Mouse (Mus musculus): ENCODE measurements around the gene Spata2l. TPM values are rescaled to one million over a fixed set of nuclear protein-coding genes. Genes with fewer than 3 reads are reported as not detected.

Gene Spata2l
- polyA plus RNA-seq, 1 experiment from 2014 or later: 2.3 TPM

DNA sequence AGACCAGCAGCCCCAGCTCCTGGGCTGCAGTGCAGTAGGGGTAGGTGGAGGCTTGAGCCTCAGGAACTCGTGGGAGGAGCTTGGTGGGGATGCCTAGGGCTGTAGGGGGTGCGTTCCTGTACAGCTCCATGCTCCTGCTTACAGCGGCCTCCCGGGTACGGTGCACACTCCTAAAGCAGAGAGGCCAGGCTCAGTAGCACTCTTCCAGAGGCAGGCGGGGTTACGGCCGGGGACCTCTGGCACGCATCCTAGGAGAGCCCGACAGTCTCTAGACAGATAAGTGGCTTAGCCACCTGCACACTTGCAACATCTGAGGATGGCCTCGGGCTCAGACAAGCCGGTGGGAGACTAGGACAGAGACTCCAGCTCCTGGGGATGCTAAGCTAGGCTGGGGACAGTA lies 9.5 kb upstream of the Spata2l start:
- no peak overlapping the region for H3K27ac ChIP-seq (ENCODE audit: low read depth)
- TF ChIP-seq CTCF (IDR thresholded peaks at IDR 0.05; ENCODE audit: low read depth): no peak
- H3K9ac ChIP-seq: no peak overlapping the region
- no peaks in the 10 kb centered on the region for H3K9me3 ChIP-seq (ENCODE audit: low read depth, low read length)
- H3K4me1 ChIP-seq (ENCODE audit: insufficient read depth): no peaks in the 10 kb centered on the region
- WGBS: 88% methylated on average over 12 of the region's 12 CpGs
- no peak overlapping the region for H3K4me2 ChIP-seq
- DNase-seq (no peak), ATAC-seq (ENCODE audit: insufficient read depth) (no peak)
- H3K4me3 ChIP-seq (ENCODE audit: low read depth, low read length): no peak overlapping the region
- peaks cover 82% of the 10 kb centered on the region for H3K36me3 ChIP-seq (ENCODE audit: insufficient read depth)
- no peaks in the 10 kb centered on the region for H3K27me3 ChIP-seq (ENCODE audit: insufficient read depth, low read length)

DNA sequence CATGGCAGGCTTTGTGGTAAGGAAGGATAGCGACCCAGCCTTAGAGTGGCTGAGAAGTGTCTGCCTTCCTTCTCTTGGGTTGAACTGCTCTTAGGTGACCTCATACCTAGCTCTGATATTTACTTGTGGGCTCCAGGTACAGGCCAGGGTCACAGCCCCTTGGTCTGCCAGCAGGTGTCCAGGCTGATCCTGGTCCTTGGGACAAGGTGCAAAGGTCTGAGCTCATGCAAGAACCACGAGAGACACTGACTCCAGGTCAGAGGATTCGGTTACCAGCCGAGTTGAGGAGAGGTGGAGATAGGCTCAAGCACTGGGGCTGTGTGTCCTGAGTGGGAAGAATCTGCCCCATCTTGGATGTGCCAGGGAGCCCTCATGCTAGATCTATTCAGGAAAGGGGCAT lies 8.3 kb upstream of the Spata2l start:
- Histone ChIP-seq H3K4me2 (no peak overlapping the region), H3K9me3 (ENCODE audit: low read depth, low read length) (no peaks in the 10 kb centered on the region), H3K27ac (ENCODE audit: low read depth) (no peak overlapping the region), H3K36me3 (ENCODE audit: insufficient read depth) (peaks cover 72% of the 10 kb centered on the region), H3K4me1 (ENCODE audit: insufficient read depth) (no peaks in the 10 kb centered on the region), H3K4me3 (ENCODE audit: low read depth, low read length) (no peak overlapping the region), H3K9ac (no peak overlapping the region), H3K27me3 (ENCODE audit: insufficient read depth, low read length) (no peaks in the 10 kb centered on the region)
- TF ChIP-seq CTCF (IDR thresholded peaks at IDR 0.05; ENCODE audit: low read depth): no peak
- 90% methylated on average over 4 of the region's 4 CpGs for WGBS
- ATAC-seq (ENCODE audit: insufficient read depth): no peak
- no peak for DNase-seq

DNA sequence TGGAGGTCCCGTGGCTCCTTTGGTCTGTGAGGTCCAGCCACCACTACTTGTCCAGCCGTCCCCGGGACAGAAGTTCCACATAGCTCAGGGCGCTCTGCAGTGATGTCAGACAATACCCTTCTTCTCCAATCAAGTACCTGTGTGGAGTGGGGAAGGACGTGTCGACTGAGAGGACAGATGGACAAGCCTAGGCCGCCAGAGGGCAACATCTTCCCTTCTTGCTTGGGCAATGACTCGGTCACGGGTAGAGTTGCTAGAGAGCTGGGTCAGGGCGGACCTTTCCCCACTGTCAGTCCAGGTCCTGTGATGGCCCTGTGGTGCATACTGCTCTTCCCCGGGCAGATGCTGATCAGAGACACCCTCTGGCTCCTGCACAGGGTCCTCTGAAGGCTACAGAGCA lies 7.0 kb upstream of the Spata2l start:
- Histone ChIP-seq H3K36me3 (ENCODE audit: insufficient read depth) (peaks cover 59% of the 10 kb centered on the region), H3K4me3 (ENCODE audit: low read depth, low read length) (no peak overlapping the region), H3K27ac (ENCODE audit: low read depth) (no peak overlapping the region), H3K4me2 (no peak overlapping the region), H3K27me3 (ENCODE audit: insufficient read depth, low read length) (no peaks in the 10 kb centered on the region), H3K4me1 (ENCODE audit: insufficient read depth) (no peaks in the 10 kb centered on the region), H3K9ac (no peak overlapping the region), H3K9me3 (ENCODE audit: low read depth, low read length) (no peaks in the 10 kb centered on the region)
- peak; percentile 38; the same call in 1 of the 2 replicates for TF ChIP-seq CTCF (IDR thresholded peaks at IDR 0.05; ENCODE audit: low read depth)
- no peak for ATAC-seq (ENCODE audit: insufficient read depth)
- 67% methylated on average over 11 of the region's 11 CpGs for WGBS
- DNase-seq: no peak

DNA sequence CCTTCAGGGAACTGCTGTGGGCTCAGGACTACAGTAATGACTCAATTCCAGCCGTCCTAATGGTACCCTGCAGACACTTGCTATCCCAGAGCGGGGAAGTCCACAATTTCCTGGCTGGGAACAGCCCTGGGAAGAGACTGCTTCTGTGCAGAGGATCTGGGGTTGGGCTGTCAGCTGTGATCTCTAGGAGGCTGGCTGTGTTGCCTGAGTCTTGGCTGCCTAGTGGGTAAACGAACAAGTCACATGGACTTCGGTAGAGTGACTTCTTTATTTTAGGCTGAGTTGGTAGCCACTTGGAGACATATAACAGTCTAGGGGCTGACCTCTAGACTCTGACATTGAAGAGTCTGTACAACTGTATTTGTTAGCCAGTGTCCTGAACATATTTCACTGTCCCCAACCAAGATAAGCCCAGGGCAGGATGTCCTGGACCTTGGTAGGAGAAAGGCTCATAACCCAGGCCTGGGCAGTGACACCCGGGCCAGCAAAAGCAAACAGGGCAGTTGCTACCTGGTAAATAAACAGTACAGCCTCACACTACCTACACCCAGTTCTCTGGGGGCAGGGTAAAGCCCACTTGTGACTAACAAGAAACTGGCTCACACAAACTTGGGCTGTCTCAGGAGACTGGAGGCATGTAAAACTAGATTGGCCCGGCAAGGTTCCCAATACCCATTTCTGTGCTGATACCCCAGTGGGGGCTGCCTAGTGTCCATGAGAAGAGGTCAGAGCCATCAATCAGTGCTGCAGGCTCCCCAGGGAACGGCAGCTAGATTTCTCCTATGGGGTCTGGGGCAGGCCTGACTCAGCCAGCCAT lies 6.3 kb upstream of the Spata2l start:
- DNase-seq: no peak
- ATAC-seq (ENCODE audit: insufficient read depth): no peak
- Histone ChIP-seq H3K27ac (ENCODE audit: low read depth) (no peak overlapping the region), H3K9ac (no peak overlapping the region), H3K9me3 (ENCODE audit: low read depth, low read length) (no peaks in the 10 kb centered on the region), H3K36me3 (ENCODE audit: insufficient read depth) (peaks cover 51% of the 10 kb centered on the region), H3K4me2 (no peak overlapping the region), H3K4me3 (ENCODE audit: low read depth, low read length) (no peak overlapping the region), H3K4me1 (ENCODE audit: insufficient read depth) (no peaks in the 10 kb centered on the region), H3K27me3 (ENCODE audit: insufficient read depth, low read length) (no peaks in the 10 kb centered on the region; the same call in 1 of the 2 replicates)
- WGBS: 74% methylated on average over 7 of the region's 7 CpGs
- no peak for TF ChIP-seq CTCF (IDR thresholded peaks at IDR 0.05; ENCODE audit: low read depth)

DNA sequence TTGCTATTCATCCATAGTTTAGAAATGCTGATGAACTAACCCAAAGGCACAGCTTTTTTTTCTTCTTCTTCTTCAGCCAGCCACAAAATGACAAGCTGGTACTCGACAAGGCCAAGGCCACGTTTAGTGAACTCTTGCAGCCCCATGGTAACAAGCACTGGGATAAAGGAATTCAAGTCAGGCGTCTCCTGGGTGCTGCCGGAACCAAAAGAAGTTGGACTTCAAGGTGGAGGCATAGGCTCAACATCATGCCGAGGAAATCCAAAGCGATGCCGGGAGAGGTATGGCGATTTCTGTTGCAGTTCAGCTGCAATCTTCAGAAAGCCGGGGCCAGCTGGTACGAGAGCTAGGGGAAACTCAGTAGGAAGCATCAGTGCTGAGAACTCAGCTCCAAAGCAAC lies 3.4 kb upstream of the Spata2l start:
- peaks cover 22% of the 10 kb centered on the region for H3K36me3 ChIP-seq (ENCODE audit: insufficient read depth)
- H3K4me3 ChIP-seq (ENCODE audit: low read depth, low read length): no peak overlapping the region
- no peaks in the 10 kb centered on the region for H3K9me3 ChIP-seq (ENCODE audit: low read depth, low read length)
- no peak for DNase-seq
- H3K27ac ChIP-seq (ENCODE audit: low read depth): no peak overlapping the region
- 85% methylated on average over 10 of the region's 10 CpGs for WGBS
- no peak for TF ChIP-seq CTCF (IDR thresholded peaks at IDR 0.05; ENCODE audit: low read depth)
- H3K4me1 ChIP-seq (ENCODE audit: insufficient read depth): 0 out of 2 replicates have a peak, but pooled peaks cover 6% of the 10 kb centered on the region
- peaks cover 15% of the 10 kb centered on the region; the same call in 1 of the 2 replicates for H3K27me3 ChIP-seq (ENCODE audit: insufficient read depth, low read length)
- H3K4me2 ChIP-seq: no peak overlapping the region
- no peak for ATAC-seq (ENCODE audit: insufficient read depth)
- no peak overlapping the region for H3K9ac ChIP-seq

DNA sequence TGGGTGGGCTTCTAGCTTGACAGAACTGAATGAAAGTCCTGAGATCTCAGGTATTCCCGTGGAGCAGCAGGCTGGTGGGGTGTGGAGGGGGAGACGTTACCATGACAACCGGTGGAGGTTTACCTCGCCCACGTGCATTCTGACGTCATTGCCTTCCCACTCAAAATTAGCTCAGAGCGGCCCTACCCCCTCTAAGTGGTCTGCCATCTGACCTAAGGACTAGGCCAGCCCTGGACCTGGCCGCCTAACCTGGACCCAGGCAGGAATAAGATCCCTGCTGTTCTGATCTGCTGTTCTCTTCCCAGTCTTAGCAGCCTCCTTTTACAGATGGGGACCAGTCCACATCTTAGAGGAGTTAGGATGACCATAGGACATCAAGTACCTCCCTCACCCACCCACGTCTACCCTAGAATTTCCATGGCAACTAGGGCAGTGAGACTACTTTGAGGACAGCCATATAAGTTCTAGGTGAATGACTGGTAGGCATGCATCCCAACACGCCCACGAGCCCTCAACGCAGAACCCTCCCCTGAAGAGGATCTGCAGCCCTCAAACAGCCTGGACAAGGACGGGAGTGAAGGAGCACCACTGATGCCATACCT lies 1.0 kb downstream of the Spata2l start:
- Histone ChIP-seq H3K9ac (peak overlapping the region; percentile 58), H3K27ac (ENCODE audit: low read depth) (no peak overlapping the region), H3K27me3 (ENCODE audit: insufficient read depth, low read length) (peaks cover 21% of the 10 kb centered on the region; the same call in 1 of the 2 replicates), H3K4me1 (ENCODE audit: insufficient read depth) (0 out of 2 replicates have a peak, but pooled peaks cover 6% of the 10 kb centered on the region), H3K36me3 (ENCODE audit: insufficient read depth) (no peaks in the 10 kb centered on the region), H3K9me3 (ENCODE audit: low read depth, low read length) (no peaks in the 10 kb centered on the region), H3K4me2 (peak overlapping the region; percentile 93), H3K4me3 (ENCODE audit: low read depth, low read length) (peak overlapping the region; percentile 56)
- peak; percentile 27 for DNase-seq
- ATAC-seq (ENCODE audit: insufficient read depth): no peak
- TF ChIP-seq CTCF (IDR thresholded peaks at IDR 0.05; ENCODE audit: low read depth): no peak
- 31% methylated on average over 13 of the region's 13 CpGs for WGBS

DNA sequence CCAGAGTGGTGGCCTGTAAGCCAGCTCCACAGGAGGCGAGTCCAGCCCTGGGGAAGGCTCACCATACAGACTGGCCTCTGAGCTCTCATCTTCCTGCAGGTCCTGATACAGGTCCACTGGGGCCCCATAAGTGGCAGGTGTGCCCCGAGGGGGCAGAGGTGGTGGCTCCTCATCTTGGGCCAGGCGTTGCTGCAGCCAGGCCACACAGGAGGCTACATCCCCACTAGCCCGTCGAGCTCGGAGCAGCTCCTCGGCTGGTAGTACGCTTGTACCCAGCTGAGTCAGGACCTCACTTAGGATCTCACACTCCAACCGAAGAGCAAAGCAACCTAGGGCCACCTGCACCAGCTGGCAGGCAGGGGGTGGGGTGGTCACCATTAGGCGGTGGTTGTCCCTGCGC lies 2.3 kb downstream of the Spata2l start:
- H3K4me2 ChIP-seq: no peak overlapping the region
- no peak overlapping the region for H3K9ac ChIP-seq
- peaks cover 21% of the 10 kb centered on the region; the same call in 1 of the 2 replicates for H3K27me3 ChIP-seq (ENCODE audit: insufficient read depth, low read length)
- H3K4me3 ChIP-seq (ENCODE audit: low read depth, low read length): no peak overlapping the region
- H3K27ac ChIP-seq (ENCODE audit: low read depth): no peak overlapping the region
- no peak for TF ChIP-seq CTCF (IDR thresholded peaks at IDR 0.05; ENCODE audit: low read depth)
- 76% methylated on average over 11 of the region's 11 CpGs for WGBS
- DNase-seq (no peak), ATAC-seq (ENCODE audit: insufficient read depth) (no peak)
- H3K4me1 ChIP-seq (ENCODE audit: insufficient read depth): 0 out of 2 replicates have a peak, but pooled peaks cover 6% of the 10 kb centered on the region
- H3K9me3 ChIP-seq (ENCODE audit: low read depth, low read length): no peaks in the 10 kb centered on the region
- peaks cover 7% of the 10 kb centered on the region; the same call in 1 of the 2 replicates for H3K36me3 ChIP-seq (ENCODE audit: insufficient read depth)

All from lung, embryonic 14.5 days (tissue).